Mouse (Mus musculus) megakaryocyte-erythroid progenitor cell, adult 5-6 weeks (primary cell): Measurements from ENCODE around the gene Spag5. TPM values are rescaled to one million over a fixed set of nuclear protein-coding genes. Genes with fewer than 3 reads are reported as not detected.
A peak's percentile ranks its signal among the peaks of the same experiment; 100 is the strongest.

Experiments
- ATAC-seq: replicated peaks from 2 replicates; pipeline ENCODE4 v1.8.0; 2016; ENCODE audit warnings: mild to moderate bottlenecking, inconsistent platforms; ENCODE audit not compliant: severe bottlenecking, poor library complexity, low FRiP score, low TSS enrichment
- total RNA-seq, 2 experiments: library from RNA; stranded (forward) in 1 of 2; stranded (reverse) in 1 of 2; fragments of 200-1000, 215-1000 nt in 1 of 2; fragments of >200 nt in 1 of 2; fragmentation: Nextera tagmentation in 1 of 2; gene quantifications; 2 replicates each; pipeline ENCODE4 v1.2.3; 2014 to 2017

Spag5 gene
- total RNA-seq, 2 experiments from 2014 or later = 42.0 to 47.4 TPM

DNA sequence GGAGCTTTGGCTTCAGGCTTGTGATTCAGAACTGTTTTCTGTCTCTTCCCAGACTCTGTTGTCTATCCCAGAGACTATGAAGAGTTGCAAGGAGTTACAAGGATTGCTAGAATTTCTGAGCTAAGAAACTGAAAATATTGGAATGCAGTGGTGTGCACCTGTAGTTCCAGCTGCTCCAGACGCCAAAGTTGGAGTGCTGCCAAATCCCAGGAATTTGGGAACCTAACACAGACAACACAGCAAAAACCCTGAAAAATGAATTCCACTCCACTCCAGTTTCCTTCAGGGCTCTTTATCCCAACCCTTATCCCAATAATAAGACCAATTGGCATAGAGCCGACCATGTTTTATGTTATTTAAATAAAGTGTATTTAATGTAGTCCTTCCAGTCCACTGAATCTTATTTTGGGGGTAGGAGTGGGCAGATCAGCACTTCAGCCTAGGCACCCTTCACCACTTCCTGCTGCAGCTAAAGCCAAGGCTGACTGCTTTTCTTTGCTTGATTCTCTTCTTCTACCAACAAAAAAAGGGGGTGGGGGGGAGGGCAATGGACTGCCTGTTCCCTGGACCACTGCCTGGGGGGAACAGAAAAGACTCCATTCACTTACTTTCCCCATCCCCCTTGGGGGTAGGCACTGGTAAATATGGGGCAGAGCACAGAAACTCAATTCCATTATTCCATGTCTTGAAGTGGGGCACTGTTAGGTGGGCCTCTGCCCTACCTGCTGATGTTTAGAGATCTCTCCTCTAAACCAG lies 20.9 kb downstream of the Spag5 start:
- ATAC-seq = no peak

GRCm38 (mm10) chr11:78322860-78323259 lies 21.5 kb downstream of the Spag5 start, which contains the start of gene Aldoc:
Gene Aldoc, plus strand, starts transcription at chr11:78322968.
- peak; percentile 98 for ATAC-seq

GRCm38 (mm10) chr11:78324000-78324785 lies 22.9 kb downstream of the Spag5 start:
- ATAC-seq = no peak

GRCm38 (mm10) chr11:78324965-78325364 lies 23.6 kb downstream of the Spag5 start:
- no peak for ATAC-seq

GRCm38 (mm10) chr11:78327215-78327614 lies 25.9 kb downstream of the Spag5 start:
- no peak for ATAC-seq

- ATAC-seq = peak; percentile 97
Measured at GRCm38 (mm10) chr11:78327634-78328511, 26.5 kb downstream of the Spag5 start, which contains the start of gene Pigs. Gene Pigs, plus strand, starts transcription at chr11:78328415.

DNA sequence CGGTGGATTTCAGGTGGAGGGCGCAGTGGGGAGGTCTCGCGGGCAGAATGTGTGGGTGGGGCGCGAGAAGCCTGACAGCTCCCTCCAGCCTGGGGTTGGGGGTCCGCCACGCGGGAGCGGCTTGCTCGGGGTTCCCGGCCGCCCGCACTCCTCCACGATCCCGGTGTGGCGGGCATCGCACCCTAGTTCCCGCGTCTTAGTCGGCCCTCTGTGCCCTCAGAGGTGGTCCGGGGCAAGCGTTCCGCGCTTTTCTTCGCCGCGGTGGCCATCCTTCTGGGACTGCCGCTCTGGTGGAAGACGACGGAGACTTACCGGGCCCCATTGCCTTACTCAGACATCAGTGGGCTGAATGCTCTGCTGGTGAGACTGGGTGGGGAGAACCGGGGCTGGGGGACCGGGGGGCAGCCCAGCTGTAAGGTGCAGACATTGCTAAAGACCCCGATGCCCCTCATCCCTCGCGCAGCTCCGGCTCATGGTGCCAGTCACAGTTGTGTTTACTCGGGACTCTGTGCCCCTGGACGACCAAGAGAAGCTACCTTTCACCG lies 27.3 kb downstream of the Spag5 start:
- peak; percentile 20; the same call in 1 of the 2 replicates for ATAC-seq

DNA sequence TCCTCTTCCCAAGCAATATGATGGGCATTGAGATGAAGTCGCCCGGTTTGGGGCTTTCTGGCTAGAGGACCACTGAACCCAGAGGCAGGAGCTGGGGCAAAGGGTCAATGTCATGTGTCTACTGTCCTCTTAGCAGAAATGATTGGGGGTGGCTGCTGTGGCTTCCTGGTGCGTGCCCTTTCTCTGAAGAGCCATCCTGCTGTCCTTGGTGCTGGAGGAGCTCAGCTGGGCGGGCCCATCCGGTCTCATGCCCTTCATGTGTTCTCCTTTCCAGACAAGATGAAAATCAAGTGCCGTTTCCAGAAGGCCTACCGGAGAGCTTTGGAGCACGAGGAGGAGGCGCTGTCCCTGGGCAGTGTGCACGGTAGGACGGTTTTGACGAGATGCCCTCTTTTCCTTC lies 31.3 kb downstream of the Spag5 start:
- ATAC-seq = no peak

DNA sequence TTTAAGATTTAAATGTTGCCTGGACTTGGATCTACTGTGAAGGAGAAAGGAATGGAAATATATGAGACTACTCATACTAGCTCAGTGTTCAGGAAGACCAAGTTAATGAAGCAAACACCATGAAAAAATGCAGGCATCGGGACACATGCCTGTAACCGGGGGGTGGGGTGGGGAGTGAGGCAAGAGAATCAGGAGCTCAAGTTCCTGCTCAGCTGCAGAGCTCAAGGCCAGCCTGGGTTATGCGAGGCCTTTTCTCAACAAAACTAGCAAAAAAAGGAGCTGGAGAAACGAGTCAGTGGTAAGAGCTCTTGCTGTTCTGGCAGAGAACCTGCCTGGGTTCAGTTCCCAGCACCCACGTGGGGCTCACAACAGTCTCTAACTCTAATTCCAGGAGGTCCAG lies 32.7 kb downstream of the Spag5 start:
- ATAC-seq = no peak

GRCm38 (mm10) chr11:78337040-78337439 lies 35.7 kb downstream of the Spag5 start:
- no peak for ATAC-seq

GRCm38 (mm10) chr11:78341702-78342101 lies 40.4 kb downstream of the Spag5 start:
- ATAC-seq = no peak

- 0 out of 2 replicates have a peak, but pooled peaks have one; percentile 34 for ATAC-seq
Measured at GRCm38 (mm10) chr11:78343381-78344327, 42.3 kb downstream of the Spag5 start, which contains the start of gene Unc119. Gene Unc119, plus strand, starts transcription at chr11:78343482.

DNA sequence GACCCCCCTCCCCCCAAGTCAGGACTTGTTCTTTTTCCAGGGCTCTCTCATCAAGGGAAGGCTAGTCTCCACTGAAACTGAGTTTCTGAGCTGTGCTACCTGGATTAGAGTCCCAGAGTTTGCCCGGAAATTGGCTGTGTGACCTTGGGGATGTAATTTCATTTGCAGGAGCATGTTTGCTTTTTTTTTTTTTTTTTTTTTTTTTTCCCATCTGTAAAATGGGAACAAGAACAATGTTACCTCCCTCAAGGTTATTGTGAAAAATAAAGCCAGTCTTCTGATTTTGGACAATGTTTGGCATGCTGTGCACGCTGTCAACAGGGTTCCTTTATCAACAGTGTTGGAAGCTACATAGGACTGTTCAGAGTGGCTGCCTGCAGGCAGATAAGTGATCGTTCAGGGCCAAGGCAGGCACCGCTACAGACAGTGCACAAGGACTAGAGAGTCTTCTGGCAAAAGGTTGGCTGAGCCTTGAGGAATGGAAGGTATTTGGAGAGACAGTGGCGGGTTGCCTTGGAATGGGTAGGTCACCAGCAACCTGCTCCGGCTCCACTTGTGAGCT lies 43.1 kb downstream of the Spag5 start:
- peak; percentile 66 for ATAC-seq

GRCm38 (mm10) chr11:78344890-78345715 lies 43.8 kb downstream of the Spag5 start:
- ATAC-seq = peak; percentile 26

GRCm38 (mm10) chr11:78345801-78346200 lies 44.5 kb downstream of the Spag5 start:
- ATAC-seq = no peak

GRCm38 (mm10) chr11:78346326-78347069 lies 45.2 kb downstream of the Spag5 start:
- no peak for ATAC-seq
